Comparison of ENCODE assay signal across 8 mouse cellular contexts in genomic region chr11:102299839-102300238, GRCm38 (mm10). TPM values are rescaled to one million over a fixed set of nuclear protein-coding genes. Genes with fewer than 3 reads are reported as not detected.
A peak's percentile ranks its signal among the peaks of the same experiment; 100 is the strongest.
DNase-seq lines count a peak whose midpoint lies in the region; ATAC-seq lines count a peak whose summit lies in the region.

No protein-coding gene starts in this region.

- DNase-seq in CD4-positive, CD25-positive, alpha-beta regulatory T cell, adult 2 months (ENCODE audit: low read depth, low spot score), result peak; percentile 86
- DNase-seq in kidney, adult 9 months, result peak; percentile 81
- peak; percentile 93 for DNase-seq in ZHBTc4 (ENCODE audit: low read depth, low spot score)
- DNase-seq in kidney, postnatal 14 days, result peak; percentile 68
- peak; percentile 54 for DNase-seq in retina, postnatal 7 days (ENCODE audit: low read depth, low spot score)
- DNase-seq in urinary bladder, postnatal 36 days (ENCODE audit: low spot score in 2 of 2), result no peak

- no peak for ATAC-seq in CD4-positive, CD25-positive, alpha-beta regulatory T cell, adult 4 months
- no peak for ATAC-seq in kidney, embryonic 14.5 days (ENCODE audit: low FRiP score, low TSS enrichment)

- WGBS in kidney, embryonic 14.5 days, result 31% methylated on average over 1 of the region's 1 CpGs

- no peaks in the 10 kb centered on the region for H3K9me3 ChIP-seq in kidney, embryonic 14.5 days (ENCODE audit: control insufficient read depth, low read length)

- H3K27me3 ChIP-seq in kidney, embryonic 14.5 days (ENCODE audit: control insufficient read depth, insufficient read depth, low read length), result no peaks in the 10 kb centered on the region

- peaks cover 9% of the 10 kb centered on the region for H3K4me1 ChIP-seq in kidney, embryonic 14.5 days (ENCODE audit: control insufficient read depth, insufficient read depth, low read length)

- H3K9ac ChIP-seq in kidney, embryonic 14.5 days (ENCODE audit: low read depth, low read length), result no peak overlapping the region

- H3K36me3 ChIP-seq in kidney, embryonic 14.5 days (ENCODE audit: control insufficient read depth, insufficient read depth, low read length), result no peaks in the 10 kb centered on the region

- H3K4me2 ChIP-seq in kidney, embryonic 14.5 days (replicated peaks; ENCODE audit: low read depth, low read length), result no peak overlapping the region

- no peak overlapping the region for H3K27ac ChIP-seq in kidney, embryonic 14.5 days (ENCODE audit: low read depth, low read length)

- H3K4me3 ChIP-seq in kidney, embryonic 14.5 days (ENCODE audit: low read length), result no peak overlapping the region

RNA-seq across cellular contexts. Expression of gene Atxn7l3, which starts 3.4 kb away (rescaled TPM):
- polyA plus RNA-seq in CD4-positive, CD25-positive, alpha-beta regulatory T cell, adult 4 months (2017; shearing (Covaris generic)), result 1 to 10 TPM; 7.2 to 7.3 TPM
- 15.2 and 18.6 TPM in 2 replicates for polyA plus RNA-seq in kidney, embryonic 14.5 days (2014; fragmentation: Nextera tagmentation; extraction: Ambion mirVana)

RNA-seq across cellular contexts. Expression of gene Tmub2, which starts 15.1 kb away (rescaled TPM):
- 10 to 100 TPM; 64.7 to 80.5 TPM for polyA plus RNA-seq in CD4-positive, CD25-positive, alpha-beta regulatory T cell, adult 4 months (2017; shearing (Covaris generic))
- 41.6 and 54.2 TPM in 2 replicates for polyA plus RNA-seq in kidney, embryonic 14.5 days (2014; fragmentation: Nextera tagmentation; extraction: Ambion mirVana)

RNA-seq across cellular contexts. Expression of gene Ubtf, which starts 19.7 kb away (rescaled TPM):
- 10 to 100 TPM; 46.1 to 51.1 TPM for polyA plus RNA-seq in CD4-positive, CD25-positive, alpha-beta regulatory T cell, adult 4 months (2017; shearing (Covaris generic))
- polyA plus RNA-seq in kidney, embryonic 14.5 days (2014; fragmentation: Nextera tagmentation; extraction: Ambion mirVana), result 86.5 and 105 TPM in 2 replicates

RNA-seq across cellular contexts. Expression of gene Asb16, which starts 31.3 kb away (rescaled TPM):
- polyA plus RNA-seq in CD4-positive, CD25-positive, alpha-beta regulatory T cell, adult 4 months (2017; shearing (Covaris generic)), result not detected
- 0.09 TPM in 1 of 2 replicates, not detected in the other for polyA plus RNA-seq in kidney, embryonic 14.5 days (2014; fragmentation: Nextera tagmentation; extraction: Ambion mirVana)

RNA-seq across cellular contexts. Expression of gene BC030867, which starts 51.2 kb away (rescaled TPM):
- 1 to 10 TPM in 1 of 2 experiments, under 1 TPM in 1; 0.40 to 1.8 TPM for polyA plus RNA-seq in CD4-positive, CD25-positive, alpha-beta regulatory T cell, adult 4 months (2017; shearing (Covaris generic))
- 18.2 and 22.9 TPM in 2 replicates for polyA plus RNA-seq in kidney, embryonic 14.5 days (2014; fragmentation: Nextera tagmentation; extraction: Ambion mirVana)

Comparison
In these comparisons a context has a peak if more than half of its experiments do, and no peak if none do; other contexts are left out.
1. DNase-seq: peak in CD4-positive, CD25-positive, alpha-beta regulatory T cell, adult 2 months (single experiment), kidney, adult 9 months (single experiment), ZHBTc4 (single experiment), kidney, postnatal 14 days (single experiment) and retina, postnatal 7 days (single experiment); none in urinary bladder, postnatal 36 days (0 of 2).